ENCODE assay signal across 17 mouse cellular contexts in the genomic region with DNA sequence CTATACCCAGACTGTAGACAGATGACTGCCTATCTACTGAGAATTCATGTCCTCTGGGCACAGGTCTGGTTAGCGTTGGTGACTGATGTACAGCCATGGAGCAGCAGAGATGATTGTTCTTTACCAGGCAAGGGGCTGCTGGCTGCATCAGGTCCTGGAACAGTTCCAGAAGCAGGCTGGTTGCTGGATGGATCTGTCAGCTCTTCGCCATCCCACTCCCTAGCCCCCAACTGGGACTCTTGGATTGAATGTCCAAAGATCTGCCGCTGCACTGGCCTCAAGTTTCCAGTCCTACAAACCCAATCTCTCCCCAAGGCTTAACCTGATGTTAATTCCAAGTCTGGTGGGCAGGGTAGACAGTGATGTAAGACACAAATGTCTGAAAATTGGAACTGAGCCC.
"Had no signal": no experiment of that assay in that cellular context is flagged by ENCODE, and none has a peak within 500 bp of the region (broad histone marks: within the 10 kb centered on the region; RNA-seq: fewer than 3 reads in every experiment).

No protein-coding gene starts in this region.

- H3K4me1 ChIP-seq: midbrain, embryonic 10.5 days; neural tube, embryonic 13.5 days; neural tube, embryonic 15.5 days had no signal

- H3K36me3 ChIP-seq: midbrain, embryonic 10.5 days; neural tube, embryonic 13.5 days; neural tube, embryonic 15.5 days had no signal

- H3K9me3 ChIP-seq: midbrain, embryonic 10.5 days; neural tube, embryonic 13.5 days; neural tube, embryonic 15.5 days had no signal

- H3K27me3 ChIP-seq: neural tube, embryonic 13.5 days; neural tube, embryonic 15.5 days had no signal

- H3K27ac ChIP-seq: midbrain, embryonic 10.5 days; neural tube, embryonic 13.5 days; neural tube, embryonic 15.5 days had no signal

- H3K4me2 ChIP-seq: lung, embryonic 14.5 days; neural tube, embryonic 13.5 days; neural tube, embryonic 15.5 days had no signal

- H3K4me3 ChIP-seq: midbrain, embryonic 10.5 days; myocyte; neural tube, embryonic 13.5 days; neural tube, embryonic 15.5 days had no signal

- DNase-seq: lung, adult 18-20 months; lung, embryonic 14.5 days; lung, postnatal 10 days; lung, postnatal 4 days; midbrain, embryonic 14.5 days; retina, postnatal 1 day; right cerebral cortex, adult 18-20 months; right cerebral cortex, postnatal 25 days; right cerebral cortex, postnatal 4 days; spleen, adult 18-20 months; thymus, adult 18-20 months; thymus, postnatal 14 days; thymus, postnatal 36 days had no signal

- H3K9ac ChIP-seq: lung, embryonic 14.5 days; neural tube, embryonic 13.5 days; neural tube, embryonic 15.5 days had no signal
